ENCODE assay signal across 8 mouse cellular contexts in genomic region chr9:13645153-13645552, GRCm38 (mm10).
DNase-seq lines count a peak whose midpoint lies in the region; ATAC-seq and TF ChIP-seq lines count a peak whose summit lies in the region.

No protein-coding gene starts in this region.

- DNase-seq in embryo, embryonic 11.5 days (ENCODE audit: low read depth, low spot score), result peak; percentile 24
- DNase-seq in embryo, embryonic 10.5 days (ENCODE audit: low spot score), result no peak
- DNase-seq in MN1 (ENCODE audit: low spot score), result peak; percentile 34
- no peak for DNase-seq in embryonic facial prominence, embryonic 10.5 days (ENCODE audit: low spot score)
- peak; percentile 24 to 37 for DNase-seq in kidney, adult 8-10 months
- no peak for DNase-seq in liver, postnatal 0 days
- no peak for DNase-seq in testis, postnatal 14 days (ENCODE audit: low spot score)
- DNase-seq in left cerebral cortex, adult 2 months (ENCODE audit: extremely low spot score in 1 of 2, low spot score in 2 of 2), result no peak

- no peak overlapping the region for H3K9ac ChIP-seq in liver, postnatal 0 days (replicated peaks)

- H3K9me3 ChIP-seq in embryonic facial prominence, embryonic 10.5 days, result no peaks in the 10 kb centered on the region
- H3K9me3 ChIP-seq in liver, postnatal 0 days (ENCODE audit: low read length), result no peaks in the 10 kb centered on the region

- no peak overlapping the region for H3K4me3 ChIP-seq in embryonic facial prominence, embryonic 10.5 days
- H3K4me3 ChIP-seq in liver, postnatal 0 days (ENCODE audit: low read depth, low read length), result no peak overlapping the region
- H3K4me3 ChIP-seq in left cerebral cortex, adult 2 months, result no peak overlapping the region

- H3K4me2 ChIP-seq in liver, postnatal 0 days (ENCODE audit: low read depth, low read length), result no peak overlapping the region

- peaks cover 25% of the 10 kb centered on the region for H3K4me1 ChIP-seq in embryonic facial prominence, embryonic 10.5 days
- no peaks in the 10 kb centered on the region for H3K4me1 ChIP-seq in liver, postnatal 0 days (ENCODE audit: insufficient read depth)

- ATAC-seq in liver, postnatal 0 days, result no peak

- TF ChIP-seq CTCF in liver, postnatal 0 days (IDR thresholded peaks at IDR 0.05; ENCODE audit: low read depth), result no peak
- no peak for TF ChIP-seq CTCF in left cerebral cortex, adult 2 months (IDR thresholded peaks at IDR 0.05)

- WGBS in embryonic facial prominence, embryonic 10.5 days, result 59% methylated on average over 5 of the region's 5 CpGs
- WGBS in liver, postnatal 0 days (ENCODE audit: insufficient replicate concordance), result 79% methylated on average over 5 of the region's 5 CpGs

- peak overlapping the region; percentile 76; the same call in 1 of the 2 replicates for H3K27ac ChIP-seq in embryonic facial prominence, embryonic 10.5 days (replicated peaks)
- no peak overlapping the region for H3K27ac ChIP-seq in liver, postnatal 0 days (ENCODE audit: low read depth)
- no peak overlapping the region for H3K27ac ChIP-seq in left cerebral cortex, adult 2 months

- H3K36me3 ChIP-seq in embryonic facial prominence, embryonic 10.5 days (replicated peaks), result no peaks in the 10 kb centered on the region
- H3K36me3 ChIP-seq in liver, postnatal 0 days (replicated peaks; ENCODE audit: insufficient read depth, low read length), result no peaks in the 10 kb centered on the region

- no peaks in the 10 kb centered on the region for H3K27me3 ChIP-seq in embryonic facial prominence, embryonic 10.5 days (replicated peaks; ENCODE audit: low read depth, poor library complexity, severe bottlenecking)
- no peaks in the 10 kb centered on the region for H3K27me3 ChIP-seq in liver, postnatal 0 days (ENCODE audit: insufficient read depth, low read length)

- intact Hi-C loops in left cerebral cortex, adult 2 months (cut with DNase I), result no loop called here

- no peak for TF ChIP-seq EP300 in liver, postnatal 0 days (IDR thresholded peaks at IDR 0.05; ENCODE audit: low read depth)

Comparison
In these comparisons a context has a peak if more than half of its experiments do, and no peak if none do; other contexts are left out.
1. DNase-seq: peak in embryo, embryonic 11.5 days (single experiment), MN1 (single experiment) and kidney, adult 8-10 months (2 of 2); none in embryo, embryonic 10.5 days (single experiment), embryonic facial prominence, embryonic 10.5 days (single experiment), liver, postnatal 0 days (single experiment), testis, postnatal 14 days (single experiment) and left cerebral cortex, adult 2 months (0 of 2).